28 mouse cellular contexts compared by ENCODE assay signal in the genomic region with DNA sequence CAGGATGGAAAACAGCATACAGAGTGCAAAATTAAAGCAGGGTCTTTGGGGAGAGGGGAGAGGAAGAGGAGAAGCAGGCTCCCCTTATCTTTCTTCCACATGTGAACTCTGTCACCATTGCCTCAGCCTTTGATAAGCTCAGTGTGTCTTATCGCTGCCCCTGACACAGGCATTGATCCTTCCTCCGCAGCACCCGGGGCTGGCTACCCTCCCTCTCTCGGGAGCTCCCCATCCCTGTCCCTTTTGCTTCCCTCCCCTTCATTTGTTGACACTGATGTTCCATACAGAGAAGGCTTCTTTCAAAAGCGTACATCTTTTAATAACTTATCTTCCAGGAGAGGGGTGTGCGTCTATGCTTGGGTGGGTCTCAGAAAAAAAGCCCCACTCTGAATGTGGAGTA.
DNase-seq lines count a peak whose midpoint lies in the region; ATAC-seq lines count a peak whose summit lies in the region.
"Had no signal": no experiment of that assay in that cellular context is flagged by ENCODE, and none has a peak within 500 bp of the region (broad histone marks: within the 10 kb centered on the region; RNA-seq: fewer than 3 reads in every experiment).

No protein-coding gene starts in this region.

- ATAC-seq in heart, embryonic 11.5 days (replicated peaks; ENCODE audit: insufficient number of reproducible peaks, low FRiP score, low TSS enrichment), result no peak
- ATAC-seq in hindbrain, embryonic 12.5 days (ENCODE audit: low FRiP score), result peak; percentile 63; the same call in 1 of the 2 replicates
- ATAC-seq in hindbrain, embryonic 14.5 days (ENCODE audit: low FRiP score), result no peak
- ATAC-seq in hindbrain, embryonic 16.5 days, result peak; percentile 20; the same call in 1 of the 2 replicates
- peak; percentile 84 for ATAC-seq in liver, embryonic 11.5 days (replicated peaks; ENCODE audit: low FRiP score)
- ATAC-seq: CD4-positive, CD25-positive, alpha-beta regulatory T cell, adult 4 months; forebrain, embryonic 14.5 days; forebrain, postnatal 0 days; intestine, embryonic 15.5 days had no signal

- 17% methylated on average over 6 of the region's 6 CpGs for WGBS in heart, embryonic 11.5 days (ENCODE audit: insufficient replicate concordance)
- 52% methylated on average over 6 of the region's 6 CpGs for WGBS in hindbrain, embryonic 12.5 days
- 48% methylated on average over 6 of the region's 6 CpGs for WGBS in hindbrain, embryonic 14.5 days
- WGBS in hindbrain, embryonic 16.5 days, result 39% methylated on average over 6 of the region's 6 CpGs
- 11% methylated on average over 6 of the region's 6 CpGs for WGBS in liver, embryonic 11.5 days

- H3K9me3 ChIP-seq in heart, embryonic 11.5 days (replicated peaks; ENCODE audit: control insufficient read depth, low read length), result no peaks in the 10 kb centered on the region
- H3K9me3 ChIP-seq in hindbrain, embryonic 12.5 days (replicated peaks), result no peaks in the 10 kb centered on the region
- H3K9me3 ChIP-seq in hindbrain, embryonic 14.5 days (ENCODE audit: control insufficient read depth, low read length), result no peaks in the 10 kb centered on the region
- no peaks in the 10 kb centered on the region for H3K9me3 ChIP-seq in hindbrain, embryonic 16.5 days (ENCODE audit: control insufficient read depth, low read length)
- H3K9me3 ChIP-seq in liver, embryonic 11.5 days (ENCODE audit: control insufficient read depth, low read length), result no peaks in the 10 kb centered on the region
- H3K9me3 ChIP-seq: embryonic facial prominence, embryonic 10.5 days; embryonic facial prominence, embryonic 13.5 days; heart, embryonic 15.5 days; intestine, embryonic 15.5 days had no signal

- H3K4me2 ChIP-seq in heart, embryonic 11.5 days, result peak overlapping the region; percentile 22
- H3K4me2 ChIP-seq in hindbrain, embryonic 12.5 days (replicated peaks), result no peak overlapping the region
- no peak overlapping the region for H3K4me2 ChIP-seq in hindbrain, embryonic 14.5 days (replicated peaks)
- H3K4me2 ChIP-seq in hindbrain, embryonic 16.5 days (ENCODE audit: low read length), result no peak overlapping the region
- H3K4me2 ChIP-seq in liver, embryonic 11.5 days, result no peak overlapping the region
- H3K4me2 ChIP-seq: embryonic facial prominence, embryonic 13.5 days; heart, embryonic 15.5 days; intestine, embryonic 15.5 days had no signal

- no peak overlapping the region for H3K27ac ChIP-seq in heart, embryonic 11.5 days (ENCODE audit: low read depth, low read length)
- no peak overlapping the region for H3K27ac ChIP-seq in hindbrain, embryonic 12.5 days
- H3K27ac ChIP-seq in hindbrain, embryonic 14.5 days, result no peak overlapping the region
- no peak overlapping the region for H3K27ac ChIP-seq in hindbrain, embryonic 16.5 days (ENCODE audit: low read depth, low read length)
- no peak overlapping the region for H3K27ac ChIP-seq in liver, embryonic 11.5 days (ENCODE audit: low read depth, low read length)
- H3K27ac ChIP-seq: embryonic facial prominence, embryonic 10.5 days; embryonic facial prominence, embryonic 13.5 days; gastrocnemius, adult 2 months; heart, embryonic 15.5 days; intestine, embryonic 15.5 days had no signal

- no peaks in the 10 kb centered on the region for H3K36me3 ChIP-seq in heart, embryonic 11.5 days (ENCODE audit: control insufficient read depth, insufficient read depth, low read length)
- H3K36me3 ChIP-seq in hindbrain, embryonic 12.5 days, result no peaks in the 10 kb centered on the region
- H3K36me3 ChIP-seq in hindbrain, embryonic 14.5 days (replicated peaks; ENCODE audit: control insufficient read depth, insufficient read depth), result no peaks in the 10 kb centered on the region
- H3K36me3 ChIP-seq in hindbrain, embryonic 16.5 days (ENCODE audit: control insufficient read depth, insufficient read depth, low read length), result no peaks in the 10 kb centered on the region
- H3K36me3 ChIP-seq in liver, embryonic 11.5 days (ENCODE audit: control insufficient read depth, insufficient read depth, low read length), result no peaks in the 10 kb centered on the region
- H3K36me3 ChIP-seq: embryonic facial prominence, embryonic 10.5 days; embryonic facial prominence, embryonic 13.5 days; heart, embryonic 15.5 days; intestine, embryonic 15.5 days had no signal

- H3K9ac ChIP-seq in heart, embryonic 11.5 days (ENCODE audit: low read depth, low read length), result no peak overlapping the region
- H3K9ac ChIP-seq in hindbrain, embryonic 12.5 days, result no peak overlapping the region
- no peak overlapping the region for H3K9ac ChIP-seq in hindbrain, embryonic 14.5 days
- no peak overlapping the region for H3K9ac ChIP-seq in hindbrain, embryonic 16.5 days (ENCODE audit: low read depth, low read length)
- H3K9ac ChIP-seq in liver, embryonic 11.5 days (ENCODE audit: low read depth, low read length), result no peak overlapping the region
- H3K9ac ChIP-seq: embryonic facial prominence, embryonic 13.5 days; forebrain, postnatal 0 days; heart, embryonic 15.5 days; intestine, embryonic 15.5 days had no signal

- H3K4me1 ChIP-seq in heart, embryonic 11.5 days (ENCODE audit: control insufficient read depth, insufficient read depth, low read length), result 0 out of 2 replicates have a peak, but pooled peaks cover 5% of the 10 kb centered on the region
- peaks cover 6% of the 10 kb centered on the region; the same call in 1 of the 2 replicates for H3K4me1 ChIP-seq in hindbrain, embryonic 12.5 days
- H3K4me1 ChIP-seq in hindbrain, embryonic 14.5 days (replicated peaks; ENCODE audit: control insufficient read depth, insufficient read depth, low read length), result no peaks in the 10 kb centered on the region
- no peaks in the 10 kb centered on the region for H3K4me1 ChIP-seq in hindbrain, embryonic 16.5 days (ENCODE audit: control insufficient read depth, insufficient read depth, low read depth, low read length)
- H3K4me1 ChIP-seq in liver, embryonic 11.5 days (replicated peaks; ENCODE audit: control insufficient read depth, insufficient read depth, low read length), result peaks cover 8% of the 10 kb centered on the region; the same call in 1 of the 2 replicates
- H3K4me1 ChIP-seq: embryonic facial prominence, embryonic 10.5 days; embryonic facial prominence, embryonic 13.5 days; heart, embryonic 15.5 days; intestine, embryonic 15.5 days had no signal

- H3K27me3 ChIP-seq in heart, embryonic 11.5 days (ENCODE audit: control insufficient read depth, insufficient read depth, low read length), result no peaks in the 10 kb centered on the region
- no peaks in the 10 kb centered on the region for H3K27me3 ChIP-seq in hindbrain, embryonic 12.5 days
- H3K27me3 ChIP-seq in hindbrain, embryonic 14.5 days (ENCODE audit: control insufficient read depth, insufficient read depth, low read length), result no peaks in the 10 kb centered on the region
- no peaks in the 10 kb centered on the region for H3K27me3 ChIP-seq in hindbrain, embryonic 16.5 days (replicated peaks; ENCODE audit: control insufficient read depth, insufficient read depth, low read length)
- H3K27me3 ChIP-seq in liver, embryonic 11.5 days (replicated peaks; ENCODE audit: control insufficient read depth, insufficient read depth, low read length), result no peaks in the 10 kb centered on the region
- H3K27me3 ChIP-seq: embryonic facial prominence, embryonic 13.5 days; heart, embryonic 15.5 days; intestine, embryonic 15.5 days had no signal

- intact Hi-C loops in heart, postnatal 25 days (cut with DNase I), result no loop called here

- H3K4me3 ChIP-seq in heart, embryonic 11.5 days (ENCODE audit: low read depth, low read length), result no peak overlapping the region
- no peak overlapping the region for H3K4me3 ChIP-seq in hindbrain, embryonic 12.5 days
- H3K4me3 ChIP-seq in hindbrain, embryonic 14.5 days (replicated peaks; ENCODE audit: low read length), result no peak overlapping the region
- H3K4me3 ChIP-seq in hindbrain, embryonic 16.5 days (ENCODE audit: low read length), result no peak overlapping the region
- no peak overlapping the region for H3K4me3 ChIP-seq in liver, embryonic 11.5 days (ENCODE audit: low read depth, low read length)
- H3K4me3 ChIP-seq: embryonic facial prominence, embryonic 10.5 days; embryonic facial prominence, embryonic 13.5 days; erythroblast, embryonic 14.5 days; gastrocnemius, adult 2 months; heart, embryonic 15.5 days; intestine, embryonic 15.5 days had no signal

- no peak for DNase-seq in heart, postnatal 25 days (ENCODE audit: low spot score)
- DNase-seq in hindbrain, embryonic 14.5 days (ENCODE audit: low spot score), result no peak
- no peak for DNase-seq in liver, embryonic 11.5 days (ENCODE audit: low spot score)
- DNase-seq in testis, postnatal 10 days (ENCODE audit: low spot score), result no peak
- no peak for DNase-seq in c-Kit-positive CD71-positive TER-119-positive erythroid progenitor cells, embryonic 14.5 days (ENCODE audit: low spot score)
- DNase-seq: adrenal gland, adult 2 months; adrenal gland, postnatal 14 days; cerebellum, adult 11-12 months; cerebellum, adult 8-10 months; cerebellum, postnatal 10 days; cerebellum, postnatal 36 days; embryo, embryonic 11 days; forebrain, postnatal 0 days; gastrocnemius, adult 2 months; gastrocnemius, postnatal 14 days; heart, adult 11 months; heart, postnatal 10 days; kidney, adult 11 months had no signal

Comparison
In these comparisons a context has a peak if more than half of its experiments do, and no peak if none do; other contexts are left out.
1. ATAC-seq: peak in hindbrain, embryonic 12.5 days (single experiment), hindbrain, embryonic 16.5 days (single experiment) and liver, embryonic 11.5 days (single experiment); none in heart, embryonic 11.5 days (single experiment) and hindbrain, embryonic 14.5 days (single experiment).